Mouse (Mus musculus) liver, embryonic 14.5 days (tissue): ENCODE results near the gene Plcd4.
"Not testable (repeated sequence)": the region's sequence is repeated elsewhere in the genome, so short reads cannot be mapped to it uniquely, and the experiment has no call there.

Experiments
- CTCF ChIP-seq: IDR thresholded peaks from 2 replicates; pipeline ENCODE4 v1.5.1; 2016; ENCODE audit warnings: antibody characterized with exemption, low read depth, control low read depth
- EP300 ChIP-seq: IDR thresholded peaks from 2 replicates; pipeline ENCODE4 v1.6.1; 2016; ENCODE audit warnings: antibody characterized with exemption, low read depth

DNA sequence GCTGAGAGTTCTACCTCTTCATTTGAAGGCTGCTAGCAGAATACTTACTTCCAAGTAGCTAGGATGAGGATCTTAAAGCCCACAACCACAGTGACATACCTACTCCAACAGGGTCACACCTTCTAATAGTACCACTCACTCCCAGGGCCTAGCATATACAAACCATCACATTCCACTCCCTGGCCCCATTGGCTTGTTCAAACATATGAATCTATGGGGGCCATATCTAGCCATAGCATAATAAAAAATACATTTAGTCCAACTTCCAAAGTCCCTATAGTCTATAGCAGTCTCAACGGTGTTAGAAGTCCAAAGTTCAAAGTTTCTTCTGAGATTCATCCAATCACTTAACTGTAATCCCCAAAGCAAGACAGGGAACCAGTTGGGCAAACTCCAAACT, 29.7 kb upstream of the Plcd4 start:
- not testable (repeated sequence) for TF ChIP-seq CTCF, EP300
